10 mouse cellular contexts compared by ENCODE assay signal in the genomic region with DNA sequence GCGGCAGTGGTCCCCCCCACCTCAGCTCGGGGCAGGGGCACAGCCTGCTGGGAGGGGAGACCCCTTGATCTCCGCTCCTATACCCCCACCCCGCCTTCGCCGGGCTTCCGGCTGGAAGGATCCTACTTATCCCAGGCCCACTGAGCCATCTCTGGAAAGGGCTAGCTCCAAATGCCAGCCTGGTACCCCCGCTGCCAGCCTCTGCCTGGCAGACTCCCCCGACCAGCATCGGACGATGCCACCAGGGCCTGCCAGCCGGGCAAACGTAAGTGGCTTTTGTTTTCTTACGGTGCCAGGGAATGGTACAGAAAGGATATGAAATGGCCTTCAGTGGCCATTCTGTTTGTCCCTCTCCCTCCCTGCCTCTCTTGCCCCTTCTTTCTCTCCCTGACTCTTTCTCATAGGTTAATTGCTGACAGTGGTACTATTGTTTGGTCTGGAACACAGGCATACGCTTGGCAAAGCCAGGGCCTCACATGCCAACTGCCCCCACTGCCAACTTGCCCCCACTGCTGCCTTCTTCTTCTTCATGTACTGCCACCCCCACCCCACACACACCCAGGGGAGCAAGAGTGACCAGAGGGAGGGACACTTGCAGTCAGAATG. TPM values are rescaled to one million over a fixed set of nuclear protein-coding genes. Genes with fewer than 3 reads are reported as not detected.
A peak's percentile ranks its signal among the peaks of the same experiment; 100 is the strongest.
DNase-seq lines count a peak whose midpoint lies in the region; ATAC-seq lines count a peak whose summit lies in the region.
"Had no signal": no experiment of that assay in that cellular context is flagged by ENCODE, and none has a peak within 500 bp of the region (broad histone marks: within the 10 kb centered on the region; RNA-seq: fewer than 3 reads in every experiment).

No protein-coding gene starts in this region.

- 89% methylated on average over 15 of the region's 15 CpGs for WGBS in kidney, embryonic 16.5 days
- WGBS in forebrain, embryonic 12.5 days: 89% methylated on average over 15 of the region's 15 CpGs
- WGBS in limb, embryonic 15.5 days: 91% methylated on average over 15 of the region's 15 CpGs

- H3K4me2 ChIP-seq in kidney, embryonic 16.5 days (replicated peaks; ENCODE audit: low read depth, low read length): no peak overlapping the region
- H3K4me2 ChIP-seq in forebrain, embryonic 12.5 days: no peak overlapping the region
- H3K4me2 ChIP-seq in limb, embryonic 15.5 days: no peak overlapping the region

- ATAC-seq in kidney, embryonic 16.5 days (ENCODE audit: low FRiP score, low TSS enrichment): no peak
- no peak for ATAC-seq in forebrain, embryonic 12.5 days (ENCODE audit: low FRiP score)
- no peak for ATAC-seq in limb, embryonic 15.5 days (ENCODE audit: insufficient number of reproducible peaks, low FRiP score, low TSS enrichment, low read depth)
- ATAC-seq in granulocyte monocyte progenitor cell, adult 5-6 weeks (replicated peaks; ENCODE audit: poor library complexity, severe bottlenecking): no peak

- peak overlapping the region; percentile 71 for H3K27ac ChIP-seq in kidney, embryonic 16.5 days (ENCODE audit: low read length)
- H3K27ac ChIP-seq in brown adipose tissue, adult 24 weeks (replicated peaks; ENCODE audit: low read depth, low read length): peak overlapping the region; percentile 95
- H3K27ac ChIP-seq in forebrain, embryonic 12.5 days: peak overlapping the region; percentile 9; the same call in 1 of the 2 replicates
- peak overlapping the region; percentile 75 for H3K27ac ChIP-seq in limb, embryonic 15.5 days

- H3K4me1 ChIP-seq in kidney, embryonic 16.5 days (ENCODE audit: insufficient read depth, low read length): peaks cover 10% of the 10 kb centered on the region; the same call in 1 of the 2 replicates
- H3K4me1 ChIP-seq in brown adipose tissue, adult 24 weeks (ENCODE audit: control insufficient read depth, insufficient read depth, insufficient read length, low read length): peaks cover 39% of the 10 kb centered on the region
- peaks cover 16% of the 10 kb centered on the region for H3K4me1 ChIP-seq in forebrain, embryonic 12.5 days
- H3K4me1 ChIP-seq in limb, embryonic 15.5 days: peaks cover 48% of the 10 kb centered on the region

- H3K27me3 ChIP-seq in kidney, embryonic 16.5 days (ENCODE audit: insufficient read depth, low read length): no peaks in the 10 kb centered on the region
- H3K27me3 ChIP-seq in forebrain, embryonic 12.5 days: no peaks in the 10 kb centered on the region
- H3K27me3 ChIP-seq in limb, embryonic 15.5 days: no peaks in the 10 kb centered on the region

- H3K36me3 ChIP-seq in kidney, embryonic 16.5 days (ENCODE audit: insufficient read depth, low read length): 0 out of 2 replicates have a peak, but pooled peaks cover 5% of the 10 kb centered on the region
- peaks cover 76% of the 10 kb centered on the region for H3K36me3 ChIP-seq in forebrain, embryonic 12.5 days (replicated peaks)
- peaks cover 8% of the 10 kb centered on the region for H3K36me3 ChIP-seq in limb, embryonic 15.5 days

- H3K4me3 ChIP-seq in kidney, embryonic 16.5 days (ENCODE audit: low read length): no peak overlapping the region
- H3K4me3 ChIP-seq in brown adipose tissue, adult 24 weeks (ENCODE audit: insufficient read depth, low read depth, low read length): peak overlapping the region; percentile 45
- no peak overlapping the region for H3K4me3 ChIP-seq in forebrain, embryonic 12.5 days (replicated peaks)
- H3K4me3 ChIP-seq in limb, embryonic 15.5 days: no peak overlapping the region
- H3K4me3 ChIP-seq: erythroblast, embryonic 14.5 days had no signal

- H3K9me3 ChIP-seq in kidney, embryonic 16.5 days (ENCODE audit: low read length): peaks cover 2% of the 10 kb centered on the region; the same call in 1 of the 2 replicates
- no peaks in the 10 kb centered on the region for H3K9me3 ChIP-seq in forebrain, embryonic 12.5 days
- H3K9me3 ChIP-seq in limb, embryonic 15.5 days: no peaks in the 10 kb centered on the region

- DNase-seq in kidney, postnatal 14 days: no peak
- no peak for DNase-seq in Muller cell, postnatal 12 days (ENCODE audit: inconsistent ontology term)
- no peak for DNase-seq in adrenal gland, adult 2 months
- DNase-seq: spleen, adult 18-20 months had no signal

- H3K9ac ChIP-seq in kidney, embryonic 16.5 days (replicated peaks; ENCODE audit: low read length): 0 out of 2 replicates have a peak overlapping the region, but pooled peaks have one; percentile 8
- H3K9ac ChIP-seq in forebrain, embryonic 12.5 days: no peak overlapping the region
- no peak overlapping the region for H3K9ac ChIP-seq in limb, embryonic 15.5 days

RNA-seq across cellular contexts. Expression of gene Pik3c2b, which starts 23.3 kb away (rescaled TPM):
- 5.1 and 5.8 TPM in 2 replicates for polyA plus RNA-seq in kidney, embryonic 16.5 days (2015; fragmentation: Nextera tagmentation; extraction: Ambion mirVana)
- polyA plus RNA-seq in brown adipose tissue, adult 24 weeks (2012; ENCODE audit: insufficient read depth, insufficient read length, missing spikeins): 1.1 and 1.5 TPM in 2 replicates
- 21.3 and 22.0 TPM in 2 replicates for polyA plus RNA-seq in forebrain, embryonic 12.5 days (2016; fragmentation: Nextera tagmentation; extraction: Ambion mirVana)
- polyA plus RNA-seq in limb, embryonic 15.5 days (2015; fragmentation: Nextera tagmentation; extraction: Ambion mirVana): 6.8 and 7.5 TPM in 2 replicates
- total RNA-seq in granulocyte monocyte progenitor cell, adult 5-6 weeks (2014; fragmentation: Nextera tagmentation): 2.4 and 3.2 TPM in 2 replicates
- total RNA-seq in granulocyte monocyte progenitor cell, adult 5-6 weeks (2017): 1.1 and 1.4 TPM in 2 replicates
- total RNA-seq in adrenal gland, adult 2 months (2021): 1 to 10 TPM; 4.6 to 6.5 TPM
- polyA plus RNA-seq in adrenal gland, adult 2 months (2012; rRNA removed): 6.5 and 7.2 TPM in 2 replicates

RNA-seq across cellular contexts. Expression of gene Mdm4, which starts 38.4 kb away (rescaled TPM):
- 27.2 and 29.0 TPM in 2 replicates for polyA plus RNA-seq in kidney, embryonic 16.5 days (2015; fragmentation: Nextera tagmentation; extraction: Ambion mirVana)
- polyA plus RNA-seq in brown adipose tissue, adult 24 weeks (2012; ENCODE audit: insufficient read depth, insufficient read length, missing spikeins): 12.0 and 13.5 TPM in 2 replicates
- polyA plus RNA-seq in forebrain, embryonic 12.5 days (2016; fragmentation: Nextera tagmentation; extraction: Ambion mirVana): 52.8 and 53.1 TPM in 2 replicates
- 32.2 and 35.9 TPM in 2 replicates for polyA plus RNA-seq in limb, embryonic 15.5 days (2015; fragmentation: Nextera tagmentation; extraction: Ambion mirVana)
- 92.5 and 103 TPM in 2 replicates for total RNA-seq in granulocyte monocyte progenitor cell, adult 5-6 weeks (2014; fragmentation: Nextera tagmentation)
- total RNA-seq in granulocyte monocyte progenitor cell, adult 5-6 weeks (2017): 77.9 and 121 TPM in 2 replicates
- 10 to 100 TPM; 44.1 to 70.4 TPM for total RNA-seq in adrenal gland, adult 2 months (2021)
- polyA plus RNA-seq in adrenal gland, adult 2 months (2012; rRNA removed): 15.0 and 15.3 TPM in 2 replicates

Comparison
In these comparisons a context has a peak if more than half of its experiments do, and no peak if none do; other contexts are left out.
1. H3K27ac ChIP-seq: peak in every context shown above with its lines; median percentile 95 in brown adipose tissue, adult 24 weeks; 75 in limb, embryonic 15.5 days; 71 in kidney, embryonic 16.5 days; 9 in forebrain, embryonic 12.5 days.